Mouse (Mus musculus) embryonic facial prominence, embryonic 11.5 days (tissue): ENCODE measurements around the gene Pex19. TPM values are rescaled to one million over a fixed set of nuclear protein-coding genes. Genes with fewer than 3 reads are reported as not detected.

Source experiments
- ATAC-seq: fragments of 200-750 bp; cut with Nextera tagmentation; replicated peaks from 2 replicates; pipeline ENCODE4 v1.8.0; 2017; ENCODE audit warnings: low read depth; ENCODE audit not compliant: insufficient number of reproducible peaks, low FRiP score, low TSS enrichment
- DNase-seq: peaks from one replicate; pipeline ENCODE4 v3.0.0-alpha.2; 2015; ENCODE audit warnings: low spot score
- H3K27ac ChIP-seq: fragments of 300-500 bp; sonication (generic); replicated peaks from 2 replicates; pipeline ENCODE4 v1.5.1; 2014; ENCODE audit warnings: mild to moderate bottlenecking, low read depth, low read length, control low read depth
- H3K27me3 ChIP-seq: fragments of 300-500 bp; sonication (generic); 2 replicates; pipeline ENCODE4 v1.6.1; 2014; ENCODE audit warnings: mild to moderate bottlenecking, low read length, moderate library complexity, mixed read lengths; ENCODE audit not compliant: control insufficient read depth, insufficient read depth
- H3K36me3 ChIP-seq: fragments of 300-500 bp; sonication (generic); replicated peaks from 2 replicates; pipeline ENCODE4 v1.6.1; 2014; ENCODE audit warnings: low read depth, mild to moderate bottlenecking, low read length, moderate library complexity, mixed read lengths; ENCODE audit not compliant: control insufficient read depth, insufficient read depth
- H3K4me1 ChIP-seq: fragments of 300-500 bp; sonication (generic); 2 replicates; pipeline ENCODE4 v1.6.1; 2014; ENCODE audit warnings: low read length, mixed read lengths; ENCODE audit not compliant: control insufficient read depth, insufficient read depth
- H3K4me2 ChIP-seq: fragments of 300-500 bp; sonication (generic); 2 replicates; pipeline ENCODE4 v1.6.1; 2014; ENCODE audit warnings: low read depth, mild to moderate bottlenecking, control low read depth, low read length, moderate library complexity
- H3K4me3 ChIP-seq: fragments of 300-500 bp; sonication (generic); 2 replicates; pipeline ENCODE4 v1.5.1; 2014; ENCODE audit warnings: low read depth, low read length, control low read depth
- H3K9ac ChIP-seq: fragments of 300-500 bp; sonication (generic); replicated peaks from 2 replicates; pipeline ENCODE4 v1.6.1; 2014; ENCODE audit warnings: mild to moderate bottlenecking, control low read depth, low read length
- H3K9me3 ChIP-seq: fragments of 300-500 bp; sonication (generic); replicated peaks from 2 replicates; pipeline ENCODE4 v1.6.1; 2016; ENCODE audit warnings: mild to moderate bottlenecking, low read length, inconsistent platforms, mixed read lengths; ENCODE audit not compliant: control insufficient read depth
- WGBS: fragments of 180-500 bp; shearing (Covaris S2); extraction: QIAGEN DNeasy Blood & Tissue Kit; methylation state at CpG from one replicate; pipeline ENCODE4 v1.1.7; 2014; 5-methylcytosine and 5-hydroxymethylcytosine counted together
- polyA plus RNA-seq: library from polyadenylated mRNA; unstranded; fragments of >200 nt; fragmentation: Nextera tagmentation; extraction: Ambion mirVana; gene quantifications from 2 replicates; pipeline ENCODE4 v1.2.1, GENCODE M21; 2014

Pex19 gene
- polyA plus RNA-seq, 1 experiment from 2014 or later = 153 TPM

GRCm38 (mm10) chr1:172140160-172140559 is 13.6 kb downstream of the Pex19 start:
- no peaks in the 10 kb centered on the region for H3K36me3 ChIP-seq
- H3K4me2 ChIP-seq = no peak overlapping the region
- H3K27ac ChIP-seq = no peak overlapping the region
- ATAC-seq = no peak
- H3K4me1 ChIP-seq = no peaks in the 10 kb centered on the region
- no peaks in the 10 kb centered on the region for H3K9me3 ChIP-seq
- no peak overlapping the region for H3K9ac ChIP-seq
- no peak overlapping the region for H3K4me3 ChIP-seq
- 82% methylated on average over 2 of the region's 2 CpGs for WGBS
- DNase-seq = no peak
- H3K27me3 ChIP-seq = no peaks in the 10 kb centered on the region

DNA sequence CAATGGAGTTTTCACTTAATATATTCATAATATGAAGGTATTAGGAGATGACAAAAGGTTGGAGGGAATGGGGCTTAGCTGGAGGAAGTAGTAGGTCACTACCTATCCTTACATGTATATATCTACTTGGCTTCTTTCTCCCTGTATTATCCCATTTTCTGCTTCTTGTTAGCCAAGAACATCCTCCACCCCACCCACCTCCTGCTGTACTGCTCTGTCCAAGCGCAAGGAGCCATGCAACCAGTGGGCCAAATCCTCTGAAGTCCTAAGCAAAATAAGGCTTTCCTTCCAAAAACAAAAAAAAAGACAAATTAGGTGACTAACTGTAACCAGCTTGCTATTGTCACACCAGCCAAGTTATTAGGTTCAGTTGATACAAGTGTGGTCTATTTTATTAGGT is 14.3 kb downstream of the Pex19 start:
- Histone ChIP-seq H3K4me3 (no peak overlapping the region), H3K4me2 (no peak overlapping the region), H3K9me3 (no peaks in the 10 kb centered on the region), H3K4me1 (no peaks in the 10 kb centered on the region), H3K27me3 (no peaks in the 10 kb centered on the region), H3K27ac (no peak overlapping the region), H3K9ac (no peak overlapping the region), H3K36me3 (no peaks in the 10 kb centered on the region)
- WGBS = 79% methylated on average over 1 of the region's 1 CpGs
- ATAC-seq (no peak), DNase-seq (no peak)

DNA sequence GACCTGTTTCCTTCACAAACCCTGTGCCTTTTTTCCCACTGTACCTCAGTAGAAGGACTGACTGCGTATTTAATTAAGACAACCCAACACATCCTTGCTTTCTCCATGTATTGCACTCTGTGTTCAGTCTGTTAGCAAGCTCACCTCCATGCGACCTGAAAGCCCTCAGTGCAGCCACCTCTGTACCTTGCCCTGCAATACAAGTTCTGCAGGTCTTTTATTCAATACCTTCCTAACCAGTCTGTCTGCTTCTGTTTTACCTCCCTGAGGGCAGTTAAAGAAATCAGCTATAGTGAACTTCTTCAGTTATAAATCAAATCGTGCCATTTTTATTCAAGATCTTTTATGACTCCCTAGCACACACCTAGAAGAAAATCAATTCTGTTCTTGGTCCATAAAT is 15.0 kb downstream of the Pex19 start:
- Histone ChIP-seq H3K4me1 (no peaks in the 10 kb centered on the region), H3K4me3 (no peak overlapping the region), H3K27ac (no peak overlapping the region), H3K4me2 (no peak overlapping the region), H3K9ac (no peak overlapping the region), H3K9me3 (no peaks in the 10 kb centered on the region), H3K27me3 (no peaks in the 10 kb centered on the region), H3K36me3 (no peaks in the 10 kb centered on the region)
- WGBS = 68% methylated on average over 3 of the region's 3 CpGs
- no peak for DNase-seq
- no peak for ATAC-seq

DNA sequence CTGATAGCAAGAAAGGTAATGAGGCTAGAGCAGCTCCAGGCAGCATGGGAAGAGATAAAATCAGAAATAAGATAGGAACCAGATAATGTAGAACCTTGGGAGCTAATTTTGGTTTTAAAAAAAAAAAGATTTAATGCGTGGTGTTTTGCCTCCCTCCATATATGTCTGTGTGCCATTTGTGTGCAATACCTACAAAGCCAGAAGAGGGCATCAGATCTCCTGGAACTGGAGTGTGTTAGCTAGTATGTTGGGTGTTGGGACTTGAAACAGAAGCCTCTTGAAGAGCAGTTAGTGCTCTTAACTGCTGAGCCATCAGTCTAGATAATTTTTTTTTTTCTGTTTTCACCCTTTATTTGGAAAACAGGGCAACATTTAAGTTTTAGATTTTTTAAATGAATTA is 17.0 kb downstream of the Pex19 start:
- Histone ChIP-seq H3K9me3 (no peaks in the 10 kb centered on the region), H3K4me2 (no peak overlapping the region), H3K4me1 (no peaks in the 10 kb centered on the region), H3K27me3 (no peaks in the 10 kb centered on the region), H3K4me3 (no peak overlapping the region), H3K36me3 (no peaks in the 10 kb centered on the region), H3K9ac (no peak overlapping the region), H3K27ac (no peak overlapping the region)
- ATAC-seq (no peak), DNase-seq (peak; percentile 58)
- 35% methylated on average over 1 of the region's 1 CpGs for WGBS

- peaks cover 3% of the 10 kb centered on the region; the same call in 1 of the 2 replicates for H3K36me3 ChIP-seq
- no peaks in the 10 kb centered on the region for H3K27me3 ChIP-seq
- no peaks in the 10 kb centered on the region for H3K9me3 ChIP-seq
- H3K4me2 ChIP-seq = peak within 1 kb of the TSS; percentile 30
- under 1% methylated on average over 40 of the region's 42 CpGs for WGBS
- ATAC-seq (peak; percentile 99), DNase-seq (peak; percentile 98)
- peak within 1 kb of the TSS; percentile 95 for H3K27ac ChIP-seq
- H3K4me3 ChIP-seq = peak within 1 kb of the TSS; percentile 93
- peak within 1 kb of the TSS; percentile 99 for H3K9ac ChIP-seq
- no peaks in the 10 kb centered on the region for H3K4me1 ChIP-seq
Observed at GRCm38 (mm10) chr1:172147835-172148278, 21.3 kb downstream of the Pex19 start, which contains the start of gene Dcaf8. TSS of gene Dcaf8 (plus strand) at chr1:172148084.

DNA sequence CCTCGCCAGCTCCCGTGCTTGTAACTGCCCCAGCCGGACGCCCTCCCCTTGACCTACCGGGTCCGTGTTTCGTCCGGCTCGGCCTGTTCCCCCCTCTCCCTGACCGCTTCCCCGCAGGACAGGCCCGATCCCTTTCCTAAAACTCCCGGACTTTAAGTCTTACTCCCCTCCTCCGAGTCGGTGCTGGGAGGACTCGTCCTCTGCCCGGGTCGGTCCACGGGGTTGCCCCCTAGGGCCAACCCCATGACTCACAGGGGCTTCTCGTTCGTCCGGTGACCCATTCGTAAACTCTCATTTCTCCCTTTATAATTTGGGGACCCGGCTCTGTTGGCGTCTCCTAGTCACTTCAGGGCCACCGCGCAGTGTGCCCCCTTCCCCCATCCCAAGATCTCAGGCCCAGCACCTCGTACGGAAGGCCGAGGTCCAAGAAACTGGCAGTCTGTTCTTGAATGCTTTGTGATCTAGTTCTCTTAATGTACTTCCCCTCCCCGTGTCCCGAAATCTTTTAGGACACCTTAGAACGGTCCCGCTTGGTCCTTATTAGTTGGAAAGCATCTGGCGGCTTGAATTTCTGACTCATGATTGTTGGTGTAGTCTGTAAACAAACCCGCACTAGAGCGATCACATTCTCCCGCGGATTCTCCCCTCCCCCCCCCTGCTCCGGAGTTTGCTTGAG is 21.9 kb downstream of the Pex19 start:
- peak overlapping the region; percentile 30 for H3K4me2 ChIP-seq
- peak overlapping the region; percentile 93 for H3K4me3 ChIP-seq
- H3K4me1 ChIP-seq = no peaks in the 10 kb centered on the region
- peak overlapping the region; percentile 99 for H3K9ac ChIP-seq
- peak overlapping the region; percentile 95 for H3K27ac ChIP-seq
- H3K36me3 ChIP-seq = peaks cover 3% of the 10 kb centered on the region; the same call in 1 of the 2 replicates
- no peaks in the 10 kb centered on the region for H3K27me3 ChIP-seq
- no peaks in the 10 kb centered on the region for H3K9me3 ChIP-seq
- WGBS = under 1% methylated on average over 39 of the region's 40 CpGs
- peak; percentile 83 for DNase-seq
- peak; percentile 63 for ATAC-seq

DNA sequence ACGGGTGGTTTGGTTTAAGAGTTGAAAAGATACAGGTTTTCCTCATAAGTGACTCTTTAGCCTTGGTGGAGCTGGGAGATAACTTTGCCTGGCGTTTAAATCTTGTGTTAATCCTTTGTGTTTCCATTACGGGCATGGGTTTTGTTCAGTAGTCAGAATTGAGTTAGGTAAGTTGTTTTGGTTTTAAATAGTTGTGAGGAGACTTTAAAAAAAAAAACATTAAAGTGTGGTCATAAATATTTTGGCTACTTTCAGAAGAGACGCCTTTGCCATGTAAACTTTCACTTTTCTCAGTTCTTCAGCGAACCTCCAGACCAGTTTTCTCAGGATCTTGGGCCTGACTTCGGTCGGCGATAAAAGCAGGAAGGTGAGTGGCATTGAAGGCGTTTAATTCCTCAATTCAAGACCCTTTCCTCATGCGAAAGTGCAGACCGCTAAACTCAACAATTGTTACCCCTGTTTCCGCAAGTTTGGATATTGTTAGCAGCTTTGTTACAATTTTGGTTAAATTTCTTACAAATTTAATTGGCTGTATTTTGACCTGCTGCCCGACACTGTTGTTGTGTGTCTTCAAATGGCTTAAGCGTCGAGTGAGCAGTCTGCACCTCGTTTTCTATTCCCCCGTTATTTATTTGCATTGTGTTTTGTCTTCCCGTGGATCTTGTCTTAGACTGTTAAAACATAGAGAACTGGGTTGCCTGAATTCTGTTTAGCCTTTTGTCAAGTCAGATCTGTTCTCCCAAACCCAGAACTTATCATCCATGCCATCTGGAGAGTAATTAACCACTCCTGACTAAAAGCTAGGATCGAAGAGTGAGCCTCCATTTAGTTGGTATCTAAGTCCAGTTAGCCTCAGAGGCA is 22.6 kb downstream of the Pex19 start:
- WGBS = 17% methylated on average over 19 of the region's 19 CpGs
- H3K4me2 ChIP-seq = peak overlapping the region; percentile 30
- no peak for ATAC-seq
- peak overlapping the region; percentile 99 for H3K9ac ChIP-seq
- H3K27me3 ChIP-seq = no peaks in the 10 kb centered on the region
- peaks cover 3% of the 10 kb centered on the region for H3K36me3 ChIP-seq
- no peaks in the 10 kb centered on the region for H3K4me1 ChIP-seq
- peak; percentile 26 for DNase-seq
- no peaks in the 10 kb centered on the region for H3K9me3 ChIP-seq
- peak overlapping the region; percentile 93 for H3K4me3 ChIP-seq
- peak overlapping the region; percentile 95 for H3K27ac ChIP-seq

GRCm38 (mm10) chr1:172154536-172154935 is 28.0 kb downstream of the Pex19 start:
- no peak overlapping the region for H3K27ac ChIP-seq
- no peaks in the 10 kb centered on the region for H3K9me3 ChIP-seq
- no peaks in the 10 kb centered on the region for H3K27me3 ChIP-seq
- peaks cover 3% of the 10 kb centered on the region for H3K36me3 ChIP-seq
- whole genome bisulfite sequencing = 88% methylated on average over 3 of the region's 3 CpGs
- DNase-seq (no peak), ATAC-seq (no peak)
- H3K9ac ChIP-seq = no peak overlapping the region
- no peaks in the 10 kb centered on the region for H3K4me1 ChIP-seq
- no peak overlapping the region for H3K4me2 ChIP-seq
- no peak overlapping the region for H3K4me3 ChIP-seq
